Mouse (Mus musculus) activated CD4-positive, CD25-positive, alpha-beta regulatory T cell, adult 4 months (primary cell): ENCODE data around the gene Hmga1. TPM values are rescaled to one million over a fixed set of nuclear protein-coding genes. Genes with fewer than 3 reads are reported as not detected.
A peak's percentile ranks its signal among the peaks of the same experiment; 100 is the strongest.

Experiments used
- ATAC-seq: one replicate; pipeline ENCODE4 v1.8.0; 2017
- polyA plus RNA-seq, 2 experiments: library from polyadenylated mRNA; unstranded; fragments of 100-300 nt; shearing (Covaris generic); gene quantifications; one replicate each; pipeline ENCODE4 v1.2.1; 2017

Hmga1 gene
- 10 to 100 TPM; 48.0 to 73.5 TPM for polyA plus RNA-seq

GRCm38 (mm10) chr17:27556315-27557011, at the start of gene Hmga1:
TSS of gene Hmga1 (plus strand) at chr17:27556497.
- ATAC-seq: peak; percentile 69

- no peak for ATAC-seq
These were observed 49.3 kb upstream of the Hmga1 start for GRCm38 (mm10) chr17:27506871-27507590.

- no peak for ATAC-seq
These were observed 48.7 kb upstream of the Hmga1 start for GRCm38 (mm10) chr17:27507591-27507945.

- ATAC-seq: no peak
These were observed 48.3 kb upstream of the Hmga1 start for GRCm38 (mm10) chr17:27508002-27508401.

- no peak for ATAC-seq
These were observed 47.8 kb upstream of the Hmga1 start for GRCm38 (mm10) chr17:27508513-27508912.

GRCm38 (mm10) chr17:27509056-27509455, 47.2 kb upstream of the Hmga1 start:
- ATAC-seq: no peak

GRCm38 (mm10) chr17:27510258-27511124, 45.8 kb upstream of the Hmga1 start:
- no peak for ATAC-seq

GRCm38 (mm10) chr17:27511125-27511735, 45.1 kb upstream of the Hmga1 start:
- ATAC-seq: no peak

GRCm38 (mm10) chr17:27511865-27512618, 44.3 kb upstream of the Hmga1 start:
- no peak for ATAC-seq

- no peak for ATAC-seq
These were observed 43.6 kb upstream of the Hmga1 start for GRCm38 (mm10) chr17:27512619-27513161.

- ATAC-seq: peak; percentile 23
These were observed 42.9 kb upstream of the Hmga1 start for GRCm38 (mm10) chr17:27513279-27513915.

- no peak for ATAC-seq
These were observed 42.2 kb upstream of the Hmga1 start for GRCm38 (mm10) chr17:27513916-27514762.

GRCm38 (mm10) chr17:27518296-27518695, 38.0 kb upstream of the Hmga1 start:
- no peak for ATAC-seq

- ATAC-seq: no peak
These were observed 37.3 kb upstream of the Hmga1 start for GRCm38 (mm10) chr17:27518700-27519595.

GRCm38 (mm10) chr17:27520557-27520956, 35.7 kb upstream of the Hmga1 start:
- ATAC-seq: no peak

GRCm38 (mm10) chr17:27521303-27521702, 35.0 kb upstream of the Hmga1 start, which contains the start of gene Grm4:
TSS of gene Grm4 (minus strand) at chr17:27521403.
- ATAC-seq: no peak

- no peak for ATAC-seq
These were observed 33.2 kb upstream of the Hmga1 start for GRCm38 (mm10) chr17:27523121-27523520.

- no peak for ATAC-seq
These were observed 29.1 kb upstream of the Hmga1 start for GRCm38 (mm10) chr17:27527188-27527587.

GRCm38 (mm10) chr17:27528030-27528429, 28.3 kb upstream of the Hmga1 start:
- no peak for ATAC-seq
